Mouse (Mus musculus) lung, embryonic 16.5 days (tissue): ENCODE results near the gene Sult1a1. TPM values are rescaled to one million over a fixed set of nuclear protein-coding genes. Genes with fewer than 3 reads are reported as not detected.
A peak's percentile ranks its signal among the peaks of the same experiment; 100 is the strongest.

Experiments used
- ATAC-seq: fragments of 200-750 bp; cut with Nextera tagmentation; 2 replicates; pipeline ENCODE4 v1.8.0; 2017; ENCODE audit warnings: low read depth, mild to moderate bottlenecking, moderate library complexity
- H3K27ac ChIP-seq: fragments of 300-500 bp; sonication (generic); 2 replicates; pipeline ENCODE4 v1.5.1; 2014; ENCODE audit warnings: mild to moderate bottlenecking, control low read depth, low read length
- H3K27me3 ChIP-seq: fragments of 300-500 bp; sonication (generic); 2 replicates; pipeline ENCODE4 v1.6.1; 2014; ENCODE audit warnings: low read depth, low read length, mixed read lengths; ENCODE audit not compliant: control insufficient read depth, insufficient read depth
- H3K36me3 ChIP-seq: fragments of 300-500 bp; sonication (generic); 2 replicates; pipeline ENCODE4 v1.6.1; 2014; ENCODE audit warnings: low read length; ENCODE audit not compliant: control insufficient read depth, insufficient read depth
- H3K4me1 ChIP-seq: fragments of 300-500 bp; sonication (generic); replicated peaks from 2 replicates; pipeline ENCODE4 v1.6.1; 2014; ENCODE audit warnings: low read length, mixed read lengths; ENCODE audit not compliant: control insufficient read depth, insufficient read depth
- H3K4me2 ChIP-seq: fragments of 300-500 bp; sonication (generic); 2 replicates; pipeline ENCODE4 v1.6.1; 2014; ENCODE audit warnings: low read depth, low read length, control low read depth
- H3K4me3 ChIP-seq: fragments of 300-500 bp; sonication (generic); 2 replicates; pipeline ENCODE4 v1.5.1; 2014; ENCODE audit warnings: mild to moderate bottlenecking, low read length, control low read depth
- H3K9ac ChIP-seq: fragments of 300-500 bp; sonication (generic); 2 replicates; pipeline ENCODE4 v1.6.1; 2014; ENCODE audit warnings: low read length, control low read depth
- H3K9me3 ChIP-seq: fragments of 300-500 bp; sonication (generic); 2 replicates; pipeline ENCODE4 v1.6.1; 2016; ENCODE audit warnings: low read length; ENCODE audit not compliant: control insufficient read depth
- WGBS: fragments of 180-500 bp; shearing (Covaris S2); extraction: QIAGEN DNeasy Blood & Tissue Kit; methylation state at CpG from one replicate; pipeline ENCODE4 v1.1.7; 2014; 5-methylcytosine and 5-hydroxymethylcytosine counted together
- polyA plus RNA-seq: library from polyadenylated mRNA; unstranded; fragments of >200 nt; fragmentation: Nextera tagmentation; extraction: Ambion mirVana; gene quantifications from 2 replicates; pipeline ENCODE4 v1.2.1, GENCODE M21; 2015

Gene Sult1a1
- polyA plus RNA-seq, 1 experiment from 2014 or later, result 12.3 TPM

DNA sequence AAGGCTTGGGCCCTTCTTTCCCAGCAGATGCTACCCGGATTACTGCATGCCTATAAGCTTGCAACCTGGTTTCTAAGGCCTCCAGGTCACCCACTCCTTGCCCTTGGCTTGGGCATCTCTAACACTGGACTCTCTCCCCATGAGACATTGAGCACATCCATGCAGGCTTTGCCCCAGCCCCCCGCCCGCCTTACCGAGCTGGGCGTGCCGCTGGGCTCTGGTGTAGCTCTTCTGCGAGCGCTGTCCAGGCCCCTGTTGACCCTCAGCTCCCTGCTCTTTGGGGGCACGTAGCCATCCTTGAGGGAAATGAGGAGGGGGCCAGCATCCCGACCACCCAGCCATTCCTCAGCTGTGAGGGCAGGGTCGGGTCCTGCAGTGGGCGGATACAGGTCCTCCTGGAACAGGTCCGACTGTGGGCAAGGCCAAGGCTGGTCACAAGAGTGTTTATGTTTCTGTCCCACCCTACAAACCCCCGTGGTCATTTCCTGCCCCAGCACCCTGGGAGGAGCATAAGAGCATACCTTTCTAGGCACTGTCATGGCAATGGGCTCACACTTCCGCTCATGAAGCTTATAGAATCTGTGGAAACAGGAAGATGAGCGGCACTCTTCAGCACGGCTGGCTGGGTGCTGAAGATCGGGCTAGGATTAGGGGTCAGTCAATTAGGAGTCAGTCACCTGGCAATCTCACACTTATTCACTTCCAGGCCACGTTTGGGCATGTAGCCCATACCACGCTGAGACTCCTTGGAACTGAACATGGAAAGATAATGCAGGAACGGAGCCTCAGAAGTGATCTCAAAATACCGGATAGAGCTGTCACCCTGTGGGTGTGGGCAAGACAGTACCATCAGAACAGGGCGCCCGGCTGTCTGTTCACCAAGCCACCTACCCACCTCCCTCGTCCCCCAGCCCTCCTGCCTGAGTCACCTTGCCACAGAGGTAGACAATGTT, 24.1 kb upstream of the Sult1a1 start:
- H3K9ac ChIP-seq, result no peak overlapping the region
- peaks cover 16% of the 10 kb centered on the region for H3K27me3 ChIP-seq
- no peaks in the 10 kb centered on the region for H3K9me3 ChIP-seq
- no peak overlapping the region for H3K4me3 ChIP-seq
- peaks cover 17% of the 10 kb centered on the region for H3K4me1 ChIP-seq
- no peak overlapping the region for H3K27ac ChIP-seq
- no peaks in the 10 kb centered on the region for H3K36me3 ChIP-seq
- no peak for ATAC-seq
- H3K4me2 ChIP-seq, result no peak overlapping the region
- 76% methylated on average over 25 of the region's 25 CpGs for WGBS

DNA sequence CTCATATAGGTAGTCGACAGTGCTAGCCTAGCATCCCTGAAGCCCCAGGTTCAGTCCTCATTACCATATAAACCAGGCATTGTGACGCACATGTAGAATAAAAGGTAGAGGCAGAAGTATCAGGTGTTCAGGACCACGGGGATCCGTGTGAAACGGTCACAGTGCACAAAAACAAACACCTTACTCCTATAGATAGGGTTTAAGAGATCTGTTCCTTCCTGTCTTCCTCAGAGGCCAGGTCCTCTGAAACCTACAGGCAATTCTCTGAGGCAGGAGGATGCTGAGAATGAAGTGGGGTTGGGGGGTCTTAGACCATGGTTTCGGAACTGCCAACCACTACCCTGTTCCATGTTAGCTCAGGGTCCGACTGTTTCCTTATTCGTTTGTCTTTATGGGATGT, 21.6 kb upstream of the Sult1a1 start:
- no peak overlapping the region for H3K9ac ChIP-seq
- no peak overlapping the region for H3K27ac ChIP-seq
- H3K4me2 ChIP-seq, result no peak overlapping the region
- H3K4me3 ChIP-seq, result no peak overlapping the region
- H3K9me3 ChIP-seq, result no peaks in the 10 kb centered on the region
- WGBS, result 88% methylated on average over 8 of the region's 8 CpGs
- ATAC-seq, result no peak
- no peaks in the 10 kb centered on the region for H3K36me3 ChIP-seq
- peaks cover 3% of the 10 kb centered on the region; the same call in 1 of the 2 replicates for H3K27me3 ChIP-seq
- H3K4me1 ChIP-seq, result peaks cover 18% of the 10 kb centered on the region

DNA sequence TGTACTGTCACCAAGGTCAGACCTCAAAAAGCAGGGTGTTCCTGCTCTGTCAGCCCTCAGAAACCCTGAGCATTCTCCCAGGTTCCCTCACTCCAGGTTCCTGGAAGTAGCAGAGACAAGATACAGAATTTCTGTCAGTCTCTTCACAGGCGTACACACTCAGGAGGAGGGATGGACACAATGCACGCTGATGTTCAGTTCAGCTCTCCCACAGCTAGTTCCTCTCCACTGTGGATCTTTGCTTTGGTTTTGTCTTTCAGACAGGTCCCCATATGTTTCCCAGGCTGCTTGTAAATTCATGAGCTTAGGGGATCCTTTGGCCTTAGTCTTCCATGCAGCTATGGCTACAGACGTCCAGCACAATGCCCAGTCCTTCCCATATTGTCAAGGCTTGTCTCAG, 20.7 kb upstream of the Sult1a1 start:
- no peak for ATAC-seq
- H3K27me3 ChIP-seq, result no peaks in the 10 kb centered on the region
- H3K4me1 ChIP-seq, result peaks cover 18% of the 10 kb centered on the region
- peaks cover 5% of the 10 kb centered on the region; the same call in 1 of the 2 replicates for H3K36me3 ChIP-seq
- peak overlapping the region; percentile 96 for H3K4me3 ChIP-seq
- peak overlapping the region; percentile 96 for H3K4me2 ChIP-seq
- 77% methylated on average over 3 of the region's 3 CpGs for WGBS
- peak overlapping the region; percentile 99 for H3K9ac ChIP-seq
- H3K27ac ChIP-seq, result no peak overlapping the region
- H3K9me3 ChIP-seq, result no peaks in the 10 kb centered on the region

DNA sequence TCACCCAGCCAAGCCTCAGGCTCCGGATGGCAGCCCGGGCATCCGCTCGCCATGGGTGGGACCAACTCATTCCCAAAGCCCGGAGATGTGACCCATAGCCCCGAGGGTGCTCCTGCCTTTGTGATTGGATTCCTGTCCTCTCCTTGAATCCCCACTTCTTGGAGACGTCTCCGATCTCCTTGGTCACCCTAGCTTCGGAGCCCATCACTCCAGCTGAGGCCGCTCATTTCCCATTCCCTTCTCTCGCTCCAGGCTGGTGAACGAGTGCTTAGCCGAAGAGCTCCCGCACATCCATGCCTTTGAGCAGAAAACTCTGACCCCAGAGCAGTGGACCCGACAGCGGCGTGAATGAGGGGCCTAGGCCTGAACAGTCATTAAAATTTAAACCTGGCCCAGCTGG, 20.1 kb upstream of the Sult1a1 start:
- H3K4me1 ChIP-seq, result peaks cover 18% of the 10 kb centered on the region
- peak overlapping the region; percentile 96 for H3K4me2 ChIP-seq
- peaks cover 6% of the 10 kb centered on the region; the same call in 1 of the 2 replicates for H3K36me3 ChIP-seq
- no peak overlapping the region; the same call in 1 of the 2 replicates for H3K27ac ChIP-seq
- WGBS, result 3% methylated on average over 17 of the region's 17 CpGs
- H3K27me3 ChIP-seq, result no peaks in the 10 kb centered on the region
- no peak for ATAC-seq
- H3K9me3 ChIP-seq, result no peaks in the 10 kb centered on the region
- H3K4me3 ChIP-seq, result peak overlapping the region; percentile 96
- H3K9ac ChIP-seq, result peak overlapping the region; percentile 99

DNA sequence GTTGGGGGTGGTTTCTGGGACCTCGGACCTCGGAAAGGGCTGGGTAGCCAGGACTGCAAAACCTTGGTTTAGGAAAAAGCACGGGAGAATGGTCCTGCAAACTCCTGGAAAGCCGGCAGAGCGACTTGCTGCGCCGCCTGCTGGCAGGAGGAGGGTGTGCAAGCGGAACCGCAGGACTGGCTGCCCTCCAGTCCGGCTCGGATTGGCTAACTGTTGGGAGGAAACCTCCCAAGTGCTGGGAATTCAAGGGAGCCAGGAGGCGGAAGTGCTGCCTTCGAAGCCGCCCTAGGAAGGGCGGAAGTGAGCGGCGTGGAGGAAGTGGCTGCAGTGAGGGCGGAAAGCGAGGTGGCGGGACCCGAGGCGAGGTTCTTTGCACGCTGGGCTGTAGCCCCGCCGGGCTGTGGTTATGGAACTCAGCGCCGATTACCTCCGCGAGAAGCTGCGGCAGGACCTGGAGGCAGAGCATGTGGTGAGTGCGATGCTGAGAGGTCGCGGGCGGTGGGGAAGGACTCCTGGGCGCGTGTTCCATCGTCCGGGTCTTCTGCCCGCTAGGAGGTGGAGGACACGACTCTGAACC, 19.5 kb upstream of the Sult1a1 start, which contains the start of gene Slx1b:
Slx1b (minus strand) TSS at position 154 of the 577 bp plus-strand sequence.
- under 1% methylated on average over 40 of the region's 40 CpGs for WGBS
- ATAC-seq, result peak; percentile 97

DNA sequence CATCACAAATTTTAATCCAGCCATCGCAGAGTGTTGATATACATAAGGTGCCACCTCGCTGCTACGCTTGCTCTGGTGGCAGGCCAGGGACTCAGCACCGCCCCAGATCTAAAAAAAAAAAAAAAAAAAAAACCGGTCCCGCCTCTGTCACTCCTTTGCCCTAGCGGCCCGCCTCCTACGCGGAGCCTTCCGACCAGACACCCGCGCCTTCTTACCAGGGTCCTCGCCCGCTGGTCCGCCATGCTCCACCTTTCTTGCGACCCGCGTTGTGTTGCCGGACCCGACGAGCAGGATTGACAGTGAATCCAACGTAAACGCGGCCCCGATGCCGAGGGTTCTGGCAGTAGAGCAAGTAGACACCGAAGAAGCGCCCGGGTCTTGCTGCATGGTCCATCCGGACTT, 19.0 kb upstream of the Sult1a1 start, which contains the start of gene Bola2:
Bola2 (plus strand) TSS at position 192 of the 402 bp plus-strand sequence.
- Histone ChIP-seq H3K27ac (peak within 1 kb of the TSS; percentile 99), H3K4me3 (peak within 1 kb of the TSS; percentile 96), H3K4me1 (peaks cover 18% of the 10 kb centered on the region), H3K9me3 (no peaks in the 10 kb centered on the region), H3K36me3 (peaks cover 9% of the 10 kb centered on the region; the same call in 1 of the 2 replicates), H3K4me2 (peak within 1 kb of the TSS; percentile 96), H3K9ac (peak within 1 kb of the TSS; percentile 99), H3K27me3 (no peaks in the 10 kb centered on the region)
- ATAC-seq, result peak; percentile 84
- WGBS, result under 1% methylated on average over 30 of the region's 31 CpGs

More for the DNA sequence above, 19.5 kb upstream of the Sult1a1 start, which contains the start of gene Slx1b:
- peak within 1 kb of the TSS; percentile 99 for H3K9ac ChIP-seq
- H3K36me3 ChIP-seq, result peaks cover 8% of the 10 kb centered on the region; the same call in 1 of the 2 replicates
- H3K4me1 ChIP-seq, result peaks cover 18% of the 10 kb centered on the region
- no peaks in the 10 kb centered on the region for H3K9me3 ChIP-seq
- peak within 1 kb of the TSS; percentile 96 for H3K4me2 ChIP-seq
- peak within 1 kb of the TSS; percentile 96 for H3K4me3 ChIP-seq
- H3K27ac ChIP-seq, result peak within 1 kb of the TSS; percentile 99
- H3K27me3 ChIP-seq, result no peaks in the 10 kb centered on the region

DNA sequence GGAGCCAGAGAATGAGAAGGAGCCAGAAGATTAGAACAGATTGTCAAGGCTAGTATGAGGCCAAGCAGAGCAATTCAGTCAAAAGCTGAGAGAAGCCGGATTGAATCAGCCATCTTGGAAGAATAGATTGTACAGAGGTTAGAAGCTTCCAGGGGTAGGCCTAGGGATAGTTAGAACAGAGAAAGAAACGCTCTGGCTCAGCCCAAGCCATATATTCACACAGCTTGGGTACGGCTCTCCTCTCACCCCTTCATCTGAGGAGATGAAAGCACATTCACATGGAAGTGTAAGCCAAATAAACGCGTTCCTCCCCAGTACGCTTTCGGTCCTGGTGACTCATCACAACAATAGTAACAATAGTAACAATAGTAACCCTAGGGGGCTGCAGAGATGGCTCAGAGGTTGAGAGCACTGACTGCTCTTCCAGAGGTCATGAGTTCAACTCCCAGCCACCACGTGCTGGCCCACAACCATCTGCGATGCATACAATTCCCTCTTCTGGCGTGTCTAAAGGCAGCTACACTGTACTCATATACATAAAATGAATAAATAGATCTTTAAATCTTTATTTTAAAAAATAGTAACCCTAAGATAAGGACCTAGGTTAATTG, 18.3 kb upstream of the Sult1a1 start:
- Histone ChIP-seq H3K4me3 (peak overlapping the region; percentile 96), H3K9ac (peak overlapping the region; percentile 99), H3K9me3 (no peaks in the 10 kb centered on the region), H3K4me1 (peaks cover 18% of the 10 kb centered on the region), H3K27me3 (no peaks in the 10 kb centered on the region), H3K36me3 (peaks cover 11% of the 10 kb centered on the region; the same call in 1 of the 2 replicates), H3K27ac (no peak overlapping the region), H3K4me2 (peak overlapping the region; percentile 96)
- ATAC-seq, result no peak
- 29% methylated on average over 10 of the region's 10 CpGs for WGBS

DNA sequence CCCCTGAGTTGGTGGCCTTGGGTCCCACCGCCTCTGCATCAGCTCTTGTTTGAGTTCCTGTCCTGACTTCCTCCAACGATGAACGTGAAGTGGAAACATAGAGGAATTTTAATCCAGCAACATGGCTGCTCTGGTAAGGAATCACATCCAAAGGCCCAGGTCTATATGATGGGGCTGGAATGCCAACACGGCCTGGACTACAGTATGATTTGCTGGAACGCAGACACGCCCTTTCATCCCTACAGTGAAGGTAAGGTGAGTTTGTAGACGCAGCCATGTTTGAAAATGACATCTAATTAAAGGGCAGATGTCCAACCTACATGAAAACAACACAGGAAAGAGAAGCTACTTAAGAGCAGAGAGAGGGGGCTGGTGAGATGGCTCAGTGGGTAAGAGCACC, 17.5 kb upstream of the Sult1a1 start:
- ATAC-seq, result no peak
- WGBS, result 79% methylated on average over 7 of the region's 7 CpGs
- Histone ChIP-seq H3K4me3 (no peak overlapping the region), H3K36me3 (peaks cover 11% of the 10 kb centered on the region; the same call in 1 of the 2 replicates), H3K27ac (no peak overlapping the region), H3K27me3 (no peaks in the 10 kb centered on the region), H3K4me2 (no peak overlapping the region), H3K9me3 (no peaks in the 10 kb centered on the region), H3K4me1 (peaks cover 18% of the 10 kb centered on the region), H3K9ac (0 out of 2 replicates have a peak overlapping the region, but pooled peaks have one; percentile 9)
